Mouse (Mus musculus): Measurements from ENCODE around the gene Gm49369.
"Not testable (repeated sequence)": the region's sequence is repeated elsewhere in the genome, so short reads cannot be mapped to it uniquely, and the experiment has no call there.

Gm49369 gene

DNA sequence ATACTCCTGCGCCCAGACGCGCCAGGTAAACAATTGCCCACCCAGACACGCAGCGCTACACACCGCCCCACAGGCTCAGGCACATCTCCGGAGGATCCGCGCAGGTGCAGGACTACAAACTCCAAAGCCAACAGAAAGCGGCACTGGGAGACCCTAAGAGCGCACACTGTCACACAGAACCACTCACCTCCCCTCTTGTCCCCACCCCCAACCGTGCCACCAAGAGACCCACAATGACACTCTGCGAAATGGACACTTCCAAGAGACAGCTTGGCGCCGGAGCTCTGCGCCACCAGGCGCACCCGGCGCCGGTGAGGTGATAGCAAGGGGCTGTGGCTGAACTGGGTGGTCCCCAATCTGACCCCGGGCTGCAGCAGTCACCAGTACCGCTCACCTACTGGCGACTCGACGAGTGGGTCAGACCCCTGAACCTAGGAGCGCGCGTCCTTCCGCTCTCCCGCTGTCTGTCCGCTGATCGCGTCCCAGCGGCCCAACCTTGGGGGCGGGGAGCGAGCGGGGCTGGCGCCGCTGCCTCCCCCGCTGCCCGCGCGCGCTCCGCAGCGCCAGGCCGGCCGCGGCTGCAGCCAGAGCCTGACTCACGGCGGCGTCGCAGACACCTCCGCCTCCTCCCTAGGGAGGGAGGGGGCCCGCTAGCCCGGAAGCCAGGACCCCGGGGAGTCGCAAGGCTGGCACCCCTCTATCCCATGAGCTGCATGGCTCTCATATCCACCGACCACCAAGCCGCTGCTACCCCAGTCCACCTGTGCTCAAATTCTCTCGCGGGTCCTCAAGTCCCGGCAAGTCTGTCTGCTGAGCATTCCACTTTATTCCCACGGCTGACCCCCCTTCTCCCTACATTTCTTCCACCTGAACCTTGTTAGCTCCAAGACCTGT, 10.5 kb downstream of the Gm49369 start:
- no peak for DNase-seq (ENCODE audit: low read depth)

GRCm38 (mm10) chr7:142371398-142371767, 11.1 kb downstream of the Gm49369 start:
- DNase-seq (ENCODE audit: low read depth): no peak

DNA sequence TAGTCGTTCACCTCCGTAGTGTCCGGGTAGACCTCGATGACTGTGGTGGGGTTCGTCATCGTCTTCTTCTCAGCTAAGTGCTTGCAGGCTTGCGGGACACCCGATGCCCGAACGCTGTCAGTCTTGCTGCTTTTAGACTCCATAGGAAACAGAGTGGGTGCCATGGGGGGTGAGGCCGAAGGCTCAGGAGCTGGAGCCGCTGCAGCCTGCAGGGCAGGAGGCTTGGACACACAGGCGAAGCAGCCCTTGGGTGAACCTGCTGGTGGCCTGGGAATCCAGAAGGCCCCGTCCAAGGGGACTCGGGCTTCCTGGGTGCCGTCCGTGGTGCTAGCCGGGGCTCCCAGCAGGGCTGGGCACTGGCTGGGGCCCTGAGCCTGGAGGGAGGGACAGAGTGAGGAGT, 11.5 kb downstream of the Gm49369 start:
- no peak for DNase-seq (ENCODE audit: low read depth)

GRCm38 (mm10) chr7:142369820-142370219, 12.6 kb downstream of the Gm49369 start:
- DNase-seq (ENCODE audit: low read depth): no peak

- no peak for DNase-seq (ENCODE audit: low read depth)
These were observed 13.6 kb downstream of the Gm49369 start for GRCm38 (mm10) chr7:142368856-142369255.

DNA sequence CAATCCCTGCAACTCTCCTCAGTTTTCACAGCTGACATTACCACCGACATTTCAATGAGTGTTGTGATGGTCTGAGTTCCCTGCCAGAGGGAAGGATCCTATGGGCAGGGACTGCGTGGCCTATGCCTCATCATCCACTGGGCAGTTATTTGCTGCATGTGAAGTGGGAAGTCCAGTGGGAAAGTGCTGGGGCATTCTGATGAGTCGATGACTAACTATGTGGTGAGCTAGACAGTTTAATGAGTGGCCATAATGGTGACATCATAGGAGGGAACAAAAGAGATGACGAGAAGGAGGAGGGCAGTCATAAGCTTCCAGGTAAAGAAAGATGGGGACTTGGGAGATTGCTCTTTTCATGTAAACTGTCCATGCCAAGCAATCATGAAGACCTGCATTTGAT, 19.4 kb downstream of the Gm49369 start:
- no peak for DNase-seq (ENCODE audit: low read depth)

DNA sequence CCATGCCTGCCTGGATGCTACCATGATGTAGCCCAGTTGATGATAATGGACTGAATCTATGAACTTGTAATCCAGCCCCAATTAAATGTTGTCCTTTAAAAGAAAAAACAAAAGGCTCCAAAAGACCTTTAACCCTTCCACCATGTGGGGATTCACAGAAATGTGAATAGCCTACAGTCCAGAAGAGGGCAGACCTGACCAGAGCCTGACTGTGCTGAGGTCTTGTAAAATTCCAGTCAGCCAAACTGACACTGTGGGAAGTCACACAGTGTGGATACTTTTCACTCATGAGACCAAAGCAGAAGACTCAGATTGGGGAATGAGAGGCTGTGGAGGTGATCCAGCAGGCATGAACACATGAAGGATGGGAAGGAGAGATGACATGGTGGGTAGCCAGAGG, 21.7 kb downstream of the Gm49369 start:
- no peak for DNase-seq (ENCODE audit: low read depth)

- no peak for DNase-seq (ENCODE audit: low read depth)
These were observed 23.3 kb downstream of the Gm49369 start for GRCm38 (mm10) chr7:142359129-142359528.

GRCm38 (mm10) chr7:142357566-142357965, 24.9 kb downstream of the Gm49369 start:
- no peak for DNase-seq (ENCODE audit: low read depth)

- no peak for DNase-seq (ENCODE audit: low read depth)
These were observed 27.7 kb downstream of the Gm49369 start for GRCm38 (mm10) chr7:142354661-142355233.

DNA sequence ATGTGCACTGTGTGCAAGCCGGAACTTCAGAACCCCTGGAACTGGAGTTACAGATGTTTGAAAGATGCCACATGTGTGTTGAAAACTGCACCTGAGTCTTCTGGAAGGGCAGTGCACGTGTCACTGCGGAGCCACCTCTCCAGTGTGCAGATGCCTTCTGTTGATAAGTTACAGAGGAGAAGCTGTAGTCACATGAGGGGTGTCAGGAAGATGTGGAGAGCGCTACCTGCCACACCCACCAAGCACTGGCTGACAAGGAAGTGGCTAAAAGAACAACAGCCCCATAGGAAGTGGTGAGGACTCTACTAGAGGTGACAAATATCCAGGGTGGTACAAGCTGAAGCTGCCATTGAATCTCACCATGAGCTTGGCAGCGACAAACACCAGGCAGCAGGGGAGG, 28.6 kb downstream of the Gm49369 start:
- DNase-seq (ENCODE audit: low read depth): peak; percentile 71

DNA sequence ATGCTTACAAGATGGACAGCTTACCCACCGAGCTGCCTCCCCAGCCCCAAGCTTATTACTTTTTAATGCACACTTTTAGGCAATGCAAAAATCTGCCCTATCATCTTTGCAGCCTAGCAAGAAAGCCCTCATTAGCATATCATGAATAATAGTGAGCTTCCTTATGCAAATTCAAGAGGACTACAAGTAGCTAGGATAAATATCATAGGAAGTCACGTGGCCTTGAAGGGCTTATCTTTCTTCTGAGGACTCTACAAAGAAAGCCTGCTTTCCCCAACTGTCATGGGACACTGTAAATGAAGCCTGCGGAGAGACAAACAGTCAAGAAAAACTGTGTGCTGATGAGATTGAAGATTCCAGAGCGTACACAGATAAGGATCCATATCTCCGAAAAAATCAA, 30.9 kb downstream of the Gm49369 start:
- DNase-seq (ENCODE audit: low read depth): no peak

- no peak for DNase-seq (ENCODE audit: low read depth)
These were observed 33.0 kb downstream of the Gm49369 start for GRCm38 (mm10) chr7:142349308-142349961.

DNA sequence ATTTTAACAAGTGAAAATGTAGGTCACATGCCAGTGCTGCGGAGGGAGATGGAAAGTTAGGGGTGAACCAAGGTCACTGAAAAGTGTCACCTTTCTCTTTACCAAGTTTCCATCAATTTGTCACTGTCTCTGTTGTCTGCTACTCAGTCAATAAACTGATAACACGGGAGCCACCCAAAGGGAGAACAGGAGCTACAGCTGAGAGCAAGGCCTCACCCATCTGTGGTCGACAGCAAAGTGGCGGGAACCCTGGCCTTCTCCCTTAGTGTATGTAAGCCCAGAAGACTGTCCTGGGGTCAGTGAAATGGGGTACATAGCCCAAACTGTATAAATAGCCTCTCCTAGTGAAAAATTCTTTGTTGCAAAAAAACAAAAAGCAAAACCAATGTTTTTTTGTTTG, 34.9 kb downstream of the Gm49369 start:
- DNase-seq (ENCODE audit: low read depth): no peak

DNA sequence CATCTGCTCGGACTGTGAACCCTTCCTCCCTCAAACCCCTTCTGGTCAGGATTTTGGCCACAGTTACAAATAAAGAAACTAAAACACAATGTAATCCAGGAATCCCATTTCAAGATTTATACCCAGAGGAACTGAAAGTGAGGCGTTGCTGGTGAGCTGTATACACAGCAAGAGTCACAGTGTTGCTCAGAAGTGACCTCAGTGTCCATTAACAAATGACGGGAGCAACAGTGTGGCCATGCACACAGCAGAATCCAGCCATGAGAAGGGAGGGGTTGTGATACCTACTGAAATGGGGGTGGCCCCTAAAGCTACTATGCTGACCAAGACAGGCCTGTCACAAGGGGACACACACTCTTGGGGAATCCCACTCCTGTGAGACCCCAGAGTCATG, 40.2 kb downstream of the Gm49369 start:
- DNase-seq (ENCODE audit: low read depth): no peak

DNA sequence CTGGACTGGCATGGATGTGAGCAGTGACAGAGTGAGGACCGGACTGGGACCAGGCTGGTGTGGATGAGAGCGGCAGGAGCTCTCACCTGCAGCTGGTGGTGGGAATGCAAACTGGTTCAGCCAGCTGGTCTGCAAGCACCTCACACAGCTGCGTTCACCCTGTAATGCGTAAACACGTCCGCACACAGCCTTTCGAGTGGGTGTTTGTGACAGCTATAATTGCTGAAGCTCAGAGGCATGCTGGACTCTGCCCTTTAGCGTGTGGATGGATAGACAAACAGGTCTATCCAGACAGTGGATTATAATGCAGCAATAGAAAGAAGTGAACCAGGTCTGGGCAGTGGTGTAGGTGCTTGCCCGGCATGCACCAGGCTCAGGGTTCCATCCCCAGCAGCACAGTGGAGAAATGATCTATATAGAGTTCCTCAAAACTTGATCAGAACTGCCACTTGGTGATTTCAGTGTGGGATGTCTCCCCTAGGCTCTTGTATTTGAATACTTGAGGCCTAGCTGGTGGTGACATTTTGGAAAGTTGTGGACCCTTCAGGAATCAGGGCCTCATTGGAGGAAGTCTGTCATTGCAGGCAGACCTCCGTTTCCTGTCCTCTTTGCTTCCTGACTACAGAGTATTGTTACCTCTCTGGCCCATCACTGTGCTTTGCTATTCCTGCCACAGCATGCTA, 40.8 kb downstream of the Gm49369 start:
- DNase-seq (ENCODE audit: low read depth): no peak

- no peak for DNase-seq (ENCODE audit: low read depth)
These were observed 42.0 kb downstream of the Gm49369 start for GRCm38 (mm10) chr7:142340269-142340970.

GRCm38 (mm10) chr7:142335151-142335550, 47.3 kb downstream of the Gm49369 start:
- DNase-seq (ENCODE audit: low read depth): no peak

DNA sequence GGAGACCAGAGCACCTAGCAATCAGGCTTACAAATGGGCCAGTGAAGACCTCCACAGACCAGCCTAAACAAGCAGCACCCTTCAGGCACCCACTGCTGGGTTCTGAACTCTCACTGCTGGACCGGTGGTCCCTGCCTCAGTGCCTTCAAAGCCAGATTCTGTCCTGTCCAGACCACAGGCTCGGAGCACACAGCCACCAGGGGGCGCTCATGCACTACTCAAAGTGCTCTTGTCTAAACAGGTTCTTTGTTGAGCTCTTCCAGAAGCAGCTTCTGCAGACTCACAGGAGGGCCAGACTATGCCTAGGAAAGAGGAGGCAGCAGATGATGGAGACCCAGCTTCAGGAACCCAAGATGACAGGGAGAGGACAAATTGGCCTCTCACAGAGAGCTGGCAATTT, 48.2 kb downstream of the Gm49369 start:
- DNase-seq (ENCODE audit: low read depth): peak; percentile 78

GRCm38 (mm10) chr7:142332741-142333140, 49.7 kb downstream of the Gm49369 start:
- DNase-seq (ENCODE audit: low read depth): not testable (repeated sequence)

DNA sequence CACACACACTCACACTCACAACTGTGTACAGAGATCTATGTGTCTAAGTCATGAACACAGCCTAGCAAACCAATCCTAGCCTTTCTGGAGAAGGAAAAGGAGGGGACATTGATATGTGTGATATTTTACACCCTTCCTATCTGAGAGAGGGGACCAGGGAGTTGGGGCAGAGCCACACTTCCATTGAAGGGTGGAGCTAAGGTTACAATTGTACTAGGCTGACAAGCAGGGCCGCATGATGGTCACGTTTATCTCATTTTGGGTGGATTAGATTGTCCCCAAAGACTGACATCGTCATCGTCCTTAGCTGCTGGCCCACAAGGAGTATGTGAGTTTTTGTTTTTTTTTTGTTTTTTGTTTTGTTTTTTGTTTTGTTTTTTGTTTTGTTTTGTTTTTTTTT, 51.2 kb downstream of the Gm49369 start:
- DNase-seq (ENCODE audit: low read depth): no peak

DNA sequence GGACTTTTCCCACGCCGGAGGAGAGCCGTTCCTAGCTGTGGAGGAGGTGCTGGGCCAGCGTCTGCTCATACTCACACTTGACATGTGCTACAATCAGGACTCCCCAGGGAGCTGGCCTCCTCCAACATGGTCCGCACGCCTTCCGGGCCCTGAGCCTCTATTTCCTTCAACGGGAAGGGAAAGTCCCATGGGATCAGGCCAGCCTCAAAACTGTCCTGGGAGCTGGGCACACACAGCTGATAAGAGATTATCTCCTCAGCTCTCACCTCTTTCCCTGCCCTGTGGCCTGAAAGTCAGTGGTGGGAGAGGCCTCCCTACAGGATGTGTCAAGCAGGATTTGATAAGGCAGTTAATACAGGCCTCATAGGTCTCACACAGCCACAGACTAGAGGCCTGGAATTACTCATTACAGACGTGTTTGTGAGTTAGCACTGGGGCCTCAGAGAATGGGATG, 52.2 kb downstream of the Gm49369 start:
- no peak for DNase-seq (ENCODE audit: low read depth)

All from c-Kit-positive CD71-positive TER-119-negative erythroid progenitor cells, embryonic 14.5 days (primary cell).